Mouse (Mus musculus): ENCODE results near the gene March2. TPM values are rescaled to one million over a fixed set of nuclear protein-coding genes. Genes with fewer than 3 reads are reported as not detected.

Gene March2
- polyA plus RNA-seq, 1 experiment, result 62.9 TPM

DNA sequence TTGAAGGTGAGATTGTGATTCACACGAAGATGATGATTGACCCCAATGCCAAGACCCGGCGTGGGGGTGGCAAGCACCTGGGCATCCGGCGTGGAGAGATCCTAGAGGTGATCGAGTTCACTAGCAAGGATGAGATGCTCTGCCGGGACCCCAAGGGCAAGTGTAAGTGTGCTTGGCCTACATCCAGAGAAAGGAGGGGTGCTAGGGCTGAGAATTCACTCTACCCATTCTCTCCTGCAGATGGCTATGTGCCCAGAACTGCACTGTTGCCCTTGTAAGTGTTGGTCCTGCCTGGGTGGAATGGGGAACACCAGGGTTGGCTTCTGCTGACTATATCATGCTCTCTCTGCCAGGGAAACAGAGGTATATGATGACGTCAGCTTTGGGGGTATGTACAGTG lies 73.4 kb downstream of the March2 start:
- no peak overlapping the region for H3K4me3 ChIP-seq (ENCODE audit: insufficient read depth, low read length)
- TF ChIP-seq CTCF (IDR thresholded peaks at IDR 0.05; ENCODE audit: low read depth, low read length), result no peak
- no peak for TF ChIP-seq POLR2A (IDR thresholded peaks at IDR 0.05; ENCODE audit: borderline replicate concordance, low read depth, low read length)
- peaks cover 19% of the 10 kb centered on the region for H3K4me1 ChIP-seq (ENCODE audit: control insufficient read depth, insufficient read depth, low read length)
- no peak overlapping the region for H3K27ac ChIP-seq (ENCODE audit: insufficient read depth, low read depth, low read length)

DNA sequence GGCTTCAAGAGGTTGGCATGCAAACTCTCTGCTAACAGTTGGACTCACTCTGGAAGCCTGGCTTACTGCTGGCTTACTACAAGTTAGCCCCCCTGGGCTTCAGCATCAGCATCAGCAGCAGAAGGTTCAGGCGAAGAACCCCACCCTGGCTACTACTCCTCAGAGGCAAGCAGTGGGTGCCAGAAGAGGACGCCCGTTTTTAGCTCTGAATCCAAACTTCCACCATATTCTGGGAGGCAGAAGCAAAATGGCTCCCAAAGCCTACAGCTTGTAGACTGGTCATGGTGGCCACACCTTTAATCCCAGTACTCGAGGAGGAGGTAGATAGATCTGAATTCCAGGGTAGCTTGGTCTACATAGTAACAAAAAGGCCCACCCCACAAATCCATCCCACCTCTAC lies 74.4 kb downstream of the March2 start:
- Histone ChIP-seq H3K27ac (ENCODE audit: insufficient read depth, low read depth, low read length) (no peak overlapping the region), H3K4me1 (ENCODE audit: control insufficient read depth, insufficient read depth, low read length) (peaks cover 28% of the 10 kb centered on the region), H3K4me3 (ENCODE audit: insufficient read depth, low read length) (no peak overlapping the region)
- no peak for TF ChIP-seq CTCF (IDR thresholded peaks at IDR 0.05; ENCODE audit: low read depth, low read length)

DNA sequence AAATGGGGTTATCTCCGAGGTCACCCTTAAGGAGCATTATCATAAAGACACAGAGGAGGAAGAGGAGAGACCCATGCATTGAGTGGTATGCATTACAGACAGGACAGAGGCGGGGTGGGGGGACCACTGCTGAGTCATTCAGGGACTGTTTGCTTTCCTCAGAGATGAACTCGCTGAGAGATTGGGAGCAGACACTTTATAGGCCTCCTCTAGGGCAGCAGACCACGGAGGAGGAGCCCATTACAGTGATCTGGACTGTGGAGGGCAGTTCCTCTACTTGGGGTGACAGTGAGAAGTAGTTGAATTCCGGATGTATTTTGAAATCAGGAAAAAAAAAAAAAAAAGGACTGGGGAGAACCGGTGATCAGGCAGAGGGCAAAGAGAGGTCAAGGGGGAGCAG lies 78.7 kb downstream of the March2 start:
- H3K4me1 ChIP-seq (ENCODE audit: control insufficient read depth, insufficient read depth, low read length), result peaks cover 49% of the 10 kb centered on the region
- peak overlapping the region; percentile 87 for H3K27ac ChIP-seq (ENCODE audit: insufficient read depth, low read depth, low read length)
- no peak overlapping the region for H3K4me3 ChIP-seq (ENCODE audit: insufficient read depth, low read length)
- TF ChIP-seq CTCF (IDR thresholded peaks at IDR 0.05; ENCODE audit: low read depth, low read length) (no peak), POLR2A (IDR thresholded peaks at IDR 0.05; ENCODE audit: borderline replicate concordance, low read depth, low read length) (no peak)

DNA sequence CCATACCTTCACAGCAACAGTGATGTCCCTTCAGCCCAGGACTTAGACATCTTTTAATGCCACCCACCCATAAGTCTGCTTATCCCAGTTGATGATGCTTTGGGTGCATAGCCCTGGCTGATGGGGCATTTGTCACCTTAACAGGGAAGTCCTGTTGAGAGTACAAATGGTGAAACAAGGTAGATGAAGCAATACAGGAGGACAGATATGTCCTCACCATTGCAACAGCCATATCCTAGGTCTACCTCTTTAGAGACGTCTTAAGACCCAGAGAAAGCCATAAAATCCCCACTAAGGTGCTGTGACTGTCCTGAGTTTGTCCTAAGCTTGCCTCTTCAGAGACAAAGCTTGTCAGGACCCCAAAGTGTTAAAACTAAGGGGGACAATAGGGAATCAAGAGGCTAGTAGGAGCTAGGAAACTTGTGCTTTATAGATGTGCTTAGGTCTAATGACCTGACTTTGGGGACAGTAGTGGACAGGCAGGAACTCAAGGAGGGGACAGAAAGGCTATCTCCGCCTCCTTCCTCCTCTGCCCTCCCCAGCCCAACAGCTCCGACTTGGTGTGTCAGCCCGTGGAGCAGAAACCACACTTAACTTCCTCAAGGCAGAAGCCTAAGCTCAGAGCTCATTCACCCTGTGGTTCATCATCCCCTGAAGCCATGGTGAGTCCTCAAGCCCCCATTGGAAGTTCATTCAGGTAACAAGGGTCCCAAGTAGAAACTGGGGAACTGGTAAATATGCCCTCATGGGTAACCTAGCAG lies 80.8 kb downstream of the March2 start, which contains the start of gene Pram1:
Pram1 (plus strand) TSS at position 541 of the 761 bp plus-strand sequence.
- TF ChIP-seq POLR2A (IDR thresholded peaks at IDR 0.05; ENCODE audit: borderline replicate concordance, low read depth, low read length) (no peak), CTCF (IDR thresholded peaks at IDR 0.05; ENCODE audit: low read depth, low read length) (no peak)
- Histone ChIP-seq H3K4me3 (ENCODE audit: insufficient read depth, low read length) (no peak within 1 kb of the TSS), H3K4me1 (ENCODE audit: control insufficient read depth, insufficient read depth, low read length) (peaks cover 49% of the 10 kb centered on the region), H3K27ac (ENCODE audit: insufficient read depth, low read depth, low read length) (peak within 1 kb of the TSS; percentile 36)

DNA sequence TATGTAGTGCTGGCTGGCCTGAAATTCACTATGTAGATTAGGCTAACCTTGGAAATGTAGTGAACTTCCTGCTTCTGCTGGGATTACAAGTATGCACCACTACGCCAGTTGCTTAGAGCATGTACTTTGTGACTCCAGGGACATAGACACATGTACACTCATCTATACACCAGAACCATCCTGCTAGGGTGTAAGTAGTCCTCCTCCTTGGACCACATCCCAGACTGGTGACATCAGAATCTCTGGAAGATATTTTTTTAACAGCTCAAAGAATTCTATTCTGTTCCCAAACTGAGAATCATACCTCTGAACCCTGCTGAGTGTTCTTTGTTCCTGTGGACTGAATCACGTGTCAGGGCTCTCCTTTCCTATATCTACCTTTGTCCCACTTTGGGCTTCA lies 81.4 kb downstream of the March2 start:
- Histone ChIP-seq H3K4me3 (ENCODE audit: insufficient read depth, low read length) (no peak overlapping the region), H3K27ac (ENCODE audit: insufficient read depth, low read depth, low read length) (no peak overlapping the region), H3K4me1 (ENCODE audit: control insufficient read depth, insufficient read depth, low read length) (peaks cover 48% of the 10 kb centered on the region)
- TF ChIP-seq CTCF (IDR thresholded peaks at IDR 0.05; ENCODE audit: low read depth, low read length) (no peak), POLR2A (IDR thresholded peaks at IDR 0.05; ENCODE audit: borderline replicate concordance, low read depth, low read length) (no peak)

Other genes starting within 250 kb of the March2 start
- gene Adamts10, start 194.5 kb downstream of the March2 start, polyA plus RNA-seq (2012; ENCODE audit: insufficient read depth, insufficient read length, missing spikeins), result 46.6 and 53.4 TPM in 2 replicates
- gene Myo1f, start 163.0 kb downstream of the March2 start, polyA plus RNA-seq (2012; ENCODE audit: insufficient read depth, insufficient read length, missing spikeins), result 393 and 491 TPM in 2 replicates
- gene Zfp414, start 89.6 kb downstream of the March2 start, polyA plus RNA-seq (2012; ENCODE audit: insufficient read depth, insufficient read length, missing spikeins), result 52.9 and 55.6 TPM in 2 replicates
- gene Pram1, start 80.6 kb downstream of the March2 start, polyA plus RNA-seq (2012; ENCODE audit: insufficient read depth, insufficient read length, missing spikeins), result 5.3 TPM in 1 of 2 replicates, not detected in the other
- 320 and 384 TPM in 2 replicates for gene Hnrnpm, start 31.8 kb downstream of the March2 start, polyA plus RNA-seq (2012; ENCODE audit: insufficient read depth, insufficient read length, missing spikeins)
- gene Rab11b, start 41.9 kb upstream of the March2 start, polyA plus RNA-seq (2012; ENCODE audit: insufficient read depth, insufficient read length, missing spikeins), result 128 TPM in 2 replicates
- gene Angptl4, start 63.2 kb upstream of the March2 start, polyA plus RNA-seq (2012; ENCODE audit: insufficient read depth, insufficient read length, missing spikeins), result 8.4 and 11.0 TPM in 2 replicates
- 27.5 and 33.3 TPM in 2 replicates for gene Kank3, start 91.8 kb upstream of the March2 start, polyA plus RNA-seq (2012; ENCODE audit: insufficient read depth, insufficient read length, missing spikeins)
- 1,369 and 1,530 TPM in 2 replicates for gene Rps28, start 105.9 kb upstream of the March2 start, polyA plus RNA-seq (2012; ENCODE audit: insufficient read depth, insufficient read length, missing spikeins)
- 197 and 199 TPM in 2 replicates for gene Ndufa7, start 105.9 kb upstream of the March2 start, polyA plus RNA-seq (2012; ENCODE audit: insufficient read depth, insufficient read length, missing spikeins)
- 4.4 TPM in 2 replicates for gene Cd320, start 124.4 kb upstream of the March2 start, polyA plus RNA-seq (2012; ENCODE audit: insufficient read depth, insufficient read length, missing spikeins)
- not detected in 2 replicates for gene Gm7029, start 155.2 kb upstream of the March2 start, polyA plus RNA-seq (2012; ENCODE audit: insufficient read depth, insufficient read length, missing spikeins)
- 35.5 and 36.3 TPM in 2 replicates for gene Kifc1, start 172.0 kb upstream of the March2 start, polyA plus RNA-seq (2012; ENCODE audit: insufficient read depth, insufficient read length, missing spikeins)
- gene Platr17, start 186.5 kb upstream of the March2 start, polyA plus RNA-seq (2012; ENCODE audit: insufficient read depth, insufficient read length, missing spikeins), result 3.5 and 6.4 TPM in 2 replicates
- gene Daxx, start 190.7 kb upstream of the March2 start, polyA plus RNA-seq (2012; ENCODE audit: insufficient read depth, insufficient read length, missing spikeins), result 58.1 and 69.3 TPM in 2 replicates
- gene Tapbp, start 197.2 kb upstream of the March2 start, polyA plus RNA-seq (2012; ENCODE audit: insufficient read depth, insufficient read length, missing spikeins), result 389 and 454 TPM in 2 replicates
- 21.8 and 24.0 TPM in 2 replicates for gene Zbtb22, start 197.2 kb upstream of the March2 start, polyA plus RNA-seq (2012; ENCODE audit: insufficient read depth, insufficient read length, missing spikeins)
- gene Rgl2, start 210.9 kb upstream of the March2 start, polyA plus RNA-seq (2012; ENCODE audit: insufficient read depth, insufficient read length, missing spikeins), result 209 and 216 TPM in 2 replicates
- 54.1 and 54.9 TPM in 2 replicates for gene Pfdn6, start 221.7 kb upstream of the March2 start, polyA plus RNA-seq (2012; ENCODE audit: insufficient read depth, insufficient read length, missing spikeins)
- 10.1 and 10.2 TPM in 2 replicates for gene Wdr46, start 222.0 kb upstream of the March2 start, polyA plus RNA-seq (2012; ENCODE audit: insufficient read depth, insufficient read length, missing spikeins)
- 8.3 and 8.7 TPM in 2 replicates for gene B3galt4, start 232.8 kb upstream of the March2 start, polyA plus RNA-seq (2012; ENCODE audit: insufficient read depth, insufficient read length, missing spikeins)
- 41.3 and 49.7 TPM in 2 replicates for gene Vps52, start 237.1 kb upstream of the March2 start, polyA plus RNA-seq (2012; ENCODE audit: insufficient read depth, insufficient read length, missing spikeins)
- gene Rps18, start 237.3 kb upstream of the March2 start, polyA plus RNA-seq (2012; ENCODE audit: insufficient read depth, insufficient read length, missing spikeins), result 1,144 and 1,230 TPM in 2 replicates